Mouse (Mus musculus) CH12.LX (cell line): Measurements from ENCODE around the gene Tas2r143. TPM values are rescaled to one million over a fixed set of nuclear protein-coding genes. Genes with fewer than 3 reads are reported as not detected.

Experiments used
- DNase-seq: peaks from one replicate; pipeline ENCODE4 v3.0.0-alpha.2; 2013; ENCODE audit errors: extremely low read depth
- H3K27ac ChIP-seq: 2 replicates; pipeline ENCODE4 v1.5.1; 2012; ENCODE audit warnings: low read depth, mild to moderate bottlenecking, control low read depth, moderate library complexity; ENCODE audit not compliant: insufficient read depth
- H3K27me3 ChIP-seq: replicated peaks from 2 replicates; pipeline ENCODE3; 2012; ENCODE audit warnings: inconsistent platforms
- H3K36me3 ChIP-seq, 2 experiments: replicated peaks in 1 of 2; 2 replicates each; pipeline versions ENCODE3 to v1.6.1; 2012; ENCODE audit warnings: inconsistent platforms in 1 of 2, low read length in 1 of 2, mild to moderate bottlenecking in 1 of 2, mixed read lengths in 1 of 2, moderate library complexity in 1 of 2; ENCODE audit not compliant: control insufficient read depth in 1 of 2, insufficient read depth in 1 of 2
- H3K4me1 ChIP-seq, 2 experiments: 2 replicates each; pipeline ENCODE4 v1.6.1; 2012; ENCODE audit warnings: inconsistent platforms in 1 of 2, moderate library complexity in 1 of 2; ENCODE audit not compliant: insufficient read depth in 2 of 2, control insufficient read depth in 1 of 2
- H3K4me2 ChIP-seq: 2 replicates; pipeline ENCODE4 v1.6.1; 2012; ENCODE audit warnings: low read depth, mild to moderate bottlenecking, control low read depth; ENCODE audit not compliant: poor library complexity, insufficient read depth, severe bottlenecking
- H3K4me3 ChIP-seq, 3 experiments: fragments of 150-350 bp in 1 of 3; sonication (generic) in 1 of 3; replicated peaks in 1 of 3; 2 replicates each; pipeline versions ENCODE3 to v1.5.1; 2011 to 2012; ENCODE audit warnings: low read depth in 2 of 3, low read length in 2 of 3, mild to moderate bottlenecking in 2 of 3, moderate library complexity in 2 of 3, control low read depth in 1 of 3, improper control_type of control experiment in 1 of 3, inconsistent platforms in 1 of 3, mixed read lengths in 1 of 3; ENCODE audit not compliant: poor library complexity in 1 of 3
- H3K79me2 ChIP-seq: replicated peaks from 2 replicates; pipeline ENCODE4 v1.6.1; 2012; ENCODE audit warnings: mild to moderate bottlenecking, moderate library complexity; ENCODE audit not compliant: control insufficient read depth, poor library complexity, insufficient read depth, severe bottlenecking; ENCODE audit errors: extremely low read depth
- H3K9ac ChIP-seq: 2 replicates; pipeline ENCODE4 v1.6.1; 2012; ENCODE audit warnings: low read depth, mild to moderate bottlenecking, control low read depth, moderate library complexity; ENCODE audit not compliant: insufficient read depth
- H3K9me3 ChIP-seq: replicated peaks from 2 replicates; pipeline ENCODE3; 2012; ENCODE audit warnings: low read length, inconsistent platforms, mixed read lengths
- BHLHE40 ChIP-seq: IDR thresholded peaks from 2 replicates; pipeline ENCODE4 v1.6.1; 2011; ENCODE audit warnings: mild to moderate bottlenecking, low read depth, low read length, improper control_type of control experiment
- CHD2 ChIP-seq: IDR thresholded peaks from 2 replicates; pipeline ENCODE4 v1.6.1; 2011; ENCODE audit warnings: low read length, improper control_type of control experiment
- ELF1 ChIP-seq: IDR thresholded peaks from 2 replicates; pipeline ENCODE4 v1.6.1; 2014; ENCODE audit warnings: low read depth, mild to moderate bottlenecking, inconsistent platforms, low read length, improper control_type of control experiment
- JUN ChIP-seq: IDR thresholded peaks from 2 replicates; pipeline ENCODE4 v1.6.1; 2011; ENCODE audit warnings: low read depth, mild to moderate bottlenecking, low read length, improper control_type of control experiment, moderate library complexity; ENCODE audit not compliant: insufficient read depth
- JUND ChIP-seq: conservative IDR thresholded peaks from 2 replicates; pipeline ENCODE4 v1.6.1; 2011; ENCODE audit warnings: low read depth, low read length, improper control_type of control experiment
- KAT2A ChIP-seq: IDR thresholded peaks from 2 replicates; pipeline ENCODE4 v1.6.1; 2012; ENCODE audit warnings: low read length, improper control_type of control experiment, inconsistent platforms; ENCODE audit not compliant: insufficient replicate concordance
- MAFK ChIP-seq: IDR thresholded peaks from 2 replicates; pipeline ENCODE4 v1.6.1; 2011; ENCODE audit warnings: low read length, improper control_type of control experiment; ENCODE audit not compliant: insufficient replicate concordance
- MAX ChIP-seq: IDR thresholded peaks from 2 replicates; pipeline ENCODE4 v1.6.1; 2011; ENCODE audit warnings: low read length, improper control_type of control experiment
- MAZ ChIP-seq: IDR thresholded peaks from 2 replicates; pipeline ENCODE4 v1.6.1; 2012; ENCODE audit warnings: low read depth, mild to moderate bottlenecking, inconsistent platforms, low read length, improper control_type of control experiment, moderate library complexity
- MEF2A ChIP-seq: IDR thresholded peaks from 2 replicates; pipeline ENCODE4 v1.6.1; 2014; ENCODE audit warnings: low read depth, mild to moderate bottlenecking, inconsistent platforms, low read length, improper control_type of control experiment, borderline replicate concordance
- MYC ChIP-seq: IDR thresholded peaks from 2 replicates; pipeline ENCODE4 v1.6.1; 2011; ENCODE audit warnings: low read depth, mild to moderate bottlenecking, improper control_type of control experiment, low read length
- NRF1 ChIP-seq: IDR thresholded peaks from 2 replicates; pipeline ENCODE4 v1.6.1; 2014; ENCODE audit warnings: low read depth, mild to moderate bottlenecking, inconsistent platforms, low read length, improper control_type of control experiment, moderate library complexity
- POLR2A ChIP-seq: IDR thresholded peaks from 2 replicates; pipeline ENCODE4 v1.6.1; 2011; ENCODE audit warnings: low read depth, mild to moderate bottlenecking, improper control_type of control experiment, low read length
- RAD21 ChIP-seq: IDR thresholded peaks from 2 replicates; pipeline ENCODE4 v1.6.1; 2011; ENCODE audit warnings: low read depth, mild to moderate bottlenecking, low read length, improper control_type of control experiment, moderate library complexity
- RCOR1 ChIP-seq: conservative IDR thresholded peaks from 2 replicates; pipeline ENCODE4 v1.6.1; 2012; ENCODE audit warnings: low read depth, mild to moderate bottlenecking, inconsistent platforms, low read length, improper control_type of control experiment
- SIN3A ChIP-seq: IDR thresholded peaks from 2 replicates; pipeline ENCODE4 v1.6.1; 2012; ENCODE audit warnings: low read length, improper control_type of control experiment, inconsistent platforms
- SMC3 ChIP-seq: IDR thresholded peaks from 2 replicates; pipeline ENCODE4 v1.6.1; 2011; ENCODE audit warnings: low read depth, low read length, improper control_type of control experiment
- UBTF ChIP-seq: IDR thresholded peaks from 2 replicates; pipeline ENCODE4 v1.6.1; 2012; ENCODE audit warnings: low read depth, mild to moderate bottlenecking, inconsistent platforms, low read length, improper control_type of control experiment, moderate library complexity
- USF1 ChIP-seq: IDR thresholded peaks from 2 replicates; pipeline ENCODE4 v1.6.1; 2014; ENCODE audit warnings: low read depth, mild to moderate bottlenecking, inconsistent platforms, low read length, improper control_type of control experiment
- USF2 ChIP-seq: conservative IDR thresholded peaks from 2 replicates; pipeline ENCODE4 v1.6.1; 2011; ENCODE audit warnings: low read depth, low read length, improper control_type of control experiment
- ZC3H11A ChIP-seq: IDR thresholded peaks from 2 replicates; pipeline ENCODE4 v1.6.1; 2012; ENCODE audit warnings: low read depth, mild to moderate bottlenecking, inconsistent platforms, low read length, improper control_type of control experiment
- ZKSCAN1 ChIP-seq: IDR thresholded peaks from 2 replicates; pipeline ENCODE4 v1.6.1; 2012; ENCODE audit warnings: low read depth, inconsistent platforms, low read length, improper control_type of control experiment, borderline replicate concordance
- ZNF384 ChIP-seq: IDR thresholded peaks from 2 replicates; pipeline ENCODE4 v1.6.1; 2012; ENCODE audit warnings: low read depth, low read length, improper control_type of control experiment, inconsistent platforms
- dilution Hi-C: fragments of 300-500 bp; cut with MboI; formaldehyde crosslinking; loops from 2 replicates; pipeline ENCODE4 v1.14.3; 2020; ENCODE audit warnings: low sequenced_read_pairs; ENCODE audit not compliant: extremely low pct_unique_long_range_greater_than_20kb, extremely low pct_ligation_motif_present
- in situ Hi-C: fragments of 300-500 bp; cut with MboI; formaldehyde crosslinking; loops from 3 replicates; pipeline ENCODE4 v1.14.3; 2019; ENCODE audit warnings: low sequenced_read_pairs, low pct_ligation_motif_present, low pct_unique_long_range_greater_than_20kb, mixed read lengths
- polyA plus RNA-seq: library from polyadenylated mRNA; unstranded; fragments of >175 nt; gene quantifications from 2 replicates; pipeline ENCODE4 v1.2.1, GENCODE M21; 2012; ENCODE audit warnings: low read depth; ENCODE audit not compliant: insufficient read length
- total RNA-seq, 2 experiments: library from RNA; depleted of rRNA; stranded (reverse); fragments of 300-350 nt in 1 of 2; fragments of >200 nt in 1 of 2; gene quantifications; 2 replicates each; pipeline ENCODE4 v1.2.3; 2012 to 2014

Gene Tas2r143
- total and polyA plus RNA-seq, 3 experiments: not detected

DNA sequence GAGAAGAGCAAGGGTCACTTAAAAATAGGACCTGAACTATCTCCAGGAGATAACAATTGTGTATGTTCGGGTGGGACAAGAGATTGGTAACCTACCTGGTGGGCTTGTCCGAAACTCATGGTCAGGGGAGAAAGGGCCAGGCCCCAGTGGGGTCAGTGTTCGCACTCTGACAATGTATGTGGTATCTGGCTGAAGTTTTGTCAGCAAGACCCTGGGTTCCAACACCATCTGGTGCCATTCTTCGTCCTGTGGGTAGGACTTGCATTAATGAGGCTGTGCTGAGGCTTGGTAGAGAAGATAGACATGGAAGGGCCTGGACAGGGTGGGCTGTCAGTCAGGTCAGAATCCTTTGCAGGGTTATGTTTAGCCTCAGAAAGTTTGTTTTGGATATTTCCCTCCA is 36.0 kb upstream of the Tas2r143 start:
- H3K4me3 ChIP-seq: no peak overlapping the region
- H3K27ac ChIP-seq: no peak overlapping the region
- no peak for TF ChIP-seq MYC
- TF ChIP-seq JUN: no peak
- TF ChIP-seq USF2: no peak
- TF ChIP-seq MAZ: no peak
- TF ChIP-seq KAT2A: no peak
- TF ChIP-seq ZC3H11A: no peak
- TF ChIP-seq CHD2: no peak
- TF ChIP-seq BHLHE40: no peak
- no peak for TF ChIP-seq RCOR1
- no peak for TF ChIP-seq MEF2A
- no peak for TF ChIP-seq UBTF
- no peak for TF ChIP-seq MAFK
- no peak for TF ChIP-seq POLR2A
- no peaks in the 10 kb centered on the region for H3K4me1 ChIP-seq
- in situ Hi-C loops (no loop called here), dilution Hi-C loops (no loop called here)
- DNase-seq: no peak
- H3K9ac ChIP-seq: no peak overlapping the region
- peaks cover 0 to 6% of the 10 kb centered on the region in 2 experiments for H3K36me3 ChIP-seq
- no peaks in the 10 kb centered on the region for H3K9me3 ChIP-seq
- H3K27me3 ChIP-seq: no peaks in the 10 kb centered on the region
- no peak overlapping the region for H3K4me2 ChIP-seq
- no peaks in the 10 kb centered on the region for H3K79me2 ChIP-seq

GRCm38 (mm10) chr6:42364607-42365006 is 35.4 kb upstream of the Tas2r143 start:
- no peak for DNase-seq
- no peak overlapping the region for H3K9ac ChIP-seq
- in situ Hi-C loops (no loop called here), dilution Hi-C loops (no loop called here)
- H3K27me3 ChIP-seq: no peaks in the 10 kb centered on the region
- TF ChIP-seq ZC3H11A: no peak
- TF ChIP-seq JUN: no peak
- TF ChIP-seq USF2: no peak
- no peak for TF ChIP-seq BHLHE40
- no peak for TF ChIP-seq ZKSCAN1
- no peak for TF ChIP-seq USF1
- no peak for TF ChIP-seq ELF1
- no peak for TF ChIP-seq SMC3
- TF ChIP-seq MAZ: no peak
- TF ChIP-seq MAX: no peak
- no peak for TF ChIP-seq JUND
- TF ChIP-seq RAD21: no peak
- TF ChIP-seq CHD2: no peak
- no peak for TF ChIP-seq SIN3A
- TF ChIP-seq NRF1: no peak
- TF ChIP-seq ZNF384: no peak
- peaks cover 0 to 3% of the 10 kb centered on the region in 2 experiments for H3K36me3 ChIP-seq
- no peaks in the 10 kb centered on the region for H3K4me1 ChIP-seq
- H3K4me2 ChIP-seq: no peak overlapping the region
- no peak overlapping the region for H3K27ac ChIP-seq
- no peak overlapping the region for H3K4me3 ChIP-seq
- no peaks in the 10 kb centered on the region for H3K9me3 ChIP-seq
- H3K79me2 ChIP-seq: no peaks in the 10 kb centered on the region
